In the genomic region with DNA sequence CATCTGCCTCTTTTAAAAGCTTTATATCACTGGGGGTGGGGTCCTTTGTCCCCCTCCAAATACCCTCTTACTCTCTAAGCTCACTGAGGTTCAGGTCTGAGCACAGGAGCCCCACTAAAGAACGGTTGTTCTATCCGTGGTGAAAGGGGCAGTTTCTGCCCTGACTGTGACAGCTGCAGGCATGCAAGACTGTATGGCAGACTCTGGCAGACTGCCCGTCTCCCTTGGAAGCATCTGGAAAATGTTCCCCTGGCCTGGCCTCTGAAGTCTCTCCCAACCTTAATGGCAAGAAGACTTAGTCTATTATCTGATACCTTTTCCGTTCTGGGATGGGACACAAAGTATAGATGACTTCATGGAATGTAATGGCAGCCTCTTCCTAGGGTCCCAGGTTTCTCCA, we compare ENCODE assay signal across 8 mouse cellular contexts. TPM values are rescaled to one million over a fixed set of nuclear protein-coding genes. Genes with fewer than 3 reads are reported as not detected.
DNase-seq lines count a peak whose midpoint lies in the region; ATAC-seq and TF ChIP-seq lines count a peak whose summit lies in the region.
"Had no signal": no experiment of that assay in that cellular context is flagged by ENCODE, and none has a peak within 500 bp of the region (broad histone marks: within the 10 kb centered on the region; RNA-seq: fewer than 3 reads in every experiment).

No protein-coding gene starts in this region.

- peak; percentile 45 to 49 for DNase-seq in heart, adult 2 months
- DNase-seq in heart, adult 8-10 months (ENCODE audit: low spot score) = no peak
- peak; percentile 54 for DNase-seq in right cerebral cortex, postnatal 4 days
- no peak for DNase-seq in right cerebral cortex, adult 18-20 months
- DNase-seq in heart, postnatal 4 days = peak; percentile 76
- DNase-seq in liver, postnatal 0 days = no peak
- DNase-seq in adrenal gland, postnatal 4 days (ENCODE audit: low spot score in 2 of 2) = no peak

- WGBS in heart, adult 2 months = 23% methylated on average over 4 of the region's 4 CpGs
- 52% methylated on average over 4 of the region's 4 CpGs for WGBS in liver, postnatal 0 days (ENCODE audit: insufficient replicate concordance)

- H3K27ac ChIP-seq in heart, adult 2 months = no peak overlapping the region
- no peak overlapping the region for H3K27ac ChIP-seq in liver, postnatal 0 days (ENCODE audit: low read depth)

- H3K4me2 ChIP-seq in liver, postnatal 0 days (ENCODE audit: low read depth, low read length) = no peak overlapping the region

- H3K9me3 ChIP-seq in liver, postnatal 0 days (ENCODE audit: low read length) = no peaks in the 10 kb centered on the region

- peaks cover 1% of the 10 kb centered on the region; the same call in 1 of the 2 replicates for H3K4me1 ChIP-seq in heart, adult 2 months (ENCODE audit: control insufficient read depth, insufficient read depth, low read length)
- H3K4me1 ChIP-seq in liver, postnatal 0 days (ENCODE audit: insufficient read depth) = peaks cover 8% of the 10 kb centered on the region

- intact Hi-C loops in heart, adult 2 months (cut with DNase I) = loop anchor here (5.0 kb wide), 1 partner anchor 46 kb away; no protein-coding TSS in a partner anchor

- H3K27me3 ChIP-seq in heart, adult 2 months (ENCODE audit: control insufficient read depth, insufficient read depth, low read length) = no peaks in the 10 kb centered on the region
- H3K27me3 ChIP-seq in liver, postnatal 0 days (ENCODE audit: insufficient read depth, low read length) = peaks cover 27% of the 10 kb centered on the region

- H3K79me2 ChIP-seq in heart, adult 2 months (replicated peaks; ENCODE audit: control insufficient read depth, insufficient read depth, low read length) = no peaks in the 10 kb centered on the region

- H3K9ac ChIP-seq in heart, adult 2 months (ENCODE audit: low read depth, low read length) = no peak overlapping the region
- no peak overlapping the region for H3K9ac ChIP-seq in liver, postnatal 0 days (replicated peaks)

- no peak for TF ChIP-seq CTCF in heart, adult 2 months (IDR thresholded peaks at IDR 0.05)
- TF ChIP-seq CTCF in liver, postnatal 0 days (IDR thresholded peaks at IDR 0.05; ENCODE audit: low read depth) = no peak

- H3K4me3 ChIP-seq in heart, adult 2 months = no peak overlapping the region
- H3K4me3 ChIP-seq in liver, postnatal 0 days (ENCODE audit: low read depth, low read length) = no peak overlapping the region

- TF ChIP-seq POLR2A in heart, adult 2 months (IDR thresholded peaks at IDR 0.05; ENCODE audit: insufficient read depth, low read depth, low read length) = no peak

- TF ChIP-seq EP300 in heart, adult 2 months (IDR thresholded peaks at IDR 0.05; ENCODE audit: insufficient read depth, low read depth, low read length) = no peak
- no peak for TF ChIP-seq EP300 in liver, postnatal 0 days (IDR thresholded peaks at IDR 0.05; ENCODE audit: low read depth)

- no peak for ATAC-seq in liver, postnatal 0 days

- H3K36me3 ChIP-seq in heart, adult 2 months (ENCODE audit: control insufficient read depth, insufficient read depth, low read length) = no peaks in the 10 kb centered on the region
- H3K36me3 ChIP-seq in liver, postnatal 0 days (replicated peaks; ENCODE audit: insufficient read depth, low read length) = no peaks in the 10 kb centered on the region

RNA-seq across cellular contexts. Expression of a gene that starts 28.5 kb away (rescaled TPM):
- total RNA-seq in heart, adult 2 months (2021) = 10 to 100 TPM; 56.5 to 66.3 TPM
- polyA plus RNA-seq in heart, adult 2 months (2012; rRNA removed) = 25.9 and 28.3 TPM in 2 replicates
- 10 to 100 TPM; 56.7 to 80.1 (median 58.6) TPM for total RNA-seq in heart, adult 8-10 months (2022)
- 10 to 100 TPM; 90.0 to 91.6 TPM for total RNA-seq in heart, postnatal 4 days (2021)
- polyA plus RNA-seq in liver, postnatal 0 days (2015; fragmentation: Nextera tagmentation; extraction: Ambion mirVana) = 5.7 and 6.5 TPM in 2 replicates
- total RNA-seq in adrenal gland, postnatal 4 days (2021) = 10 to 100 TPM; 80.9 to 94.5 TPM
- total RNA-seq: MEL had no signal

Comparison
In these comparisons a context has a peak if more than half of its experiments do, and no peak if none do; other contexts are left out.
1. DNase-seq: peak in heart, adult 2 months (2 of 2), right cerebral cortex, postnatal 4 days (single experiment) and heart, postnatal 4 days (single experiment); none in heart, adult 8-10 months (single experiment), right cerebral cortex, adult 18-20 months (single experiment), liver, postnatal 0 days (single experiment) and adrenal gland, postnatal 4 days (0 of 2).